Mouse (Mus musculus) adrenal gland, adult 10 weeks (tissue): Measurements from ENCODE around the gene Mis18a. TPM values are rescaled to one million over a fixed set of nuclear protein-coding genes. Genes with fewer than 3 reads are reported as not detected.

Source experiments
- polyA plus RNA-seq: library from polyadenylated mRNA; stranded (reverse); fragments of 350-450 nt; fragmentation: Illumina TruSeq; extraction: RNeasy Lipid Tissue Mini Kit (QIAGEN cat#74804); gene quantifications from one replicate; pipeline ENCODE4 v1.2.3, GENCODE M21; 2014; ENCODE audit warnings: low read depth, low replicate concordance

Gene Mis18a
- polyA plus RNA-seq = 10.9 TPM

GRCm38 (mm10) chr16:90727233-90728115 is at the start of gene Mis18a:
Gene Mis18a (minus strand): TSS chr16:90727404.

GRCm38 (mm10) chr16:90738092-90738956 is 11.1 kb upstream of the Mis18a start, which contains the start of gene Mrap:
Gene Mrap (plus strand): TSS chr16:90738207.

Other genes with a start within 250 kb of the Mis18a start
- gene Mrap, start 10.8 kb upstream of the Mis18a start, polyA plus RNA-seq = 62.2 TPM
- gene Urb1, start 83.0 kb upstream of the Mis18a start, polyA plus RNA-seq = 5.4 TPM
- gene Eva1c, start 99.3 kb upstream of the Mis18a start, polyA plus RNA-seq = 2.1 TPM
- 5.8 TPM for gene Cfap298, start 207.7 kb upstream of the Mis18a start, polyA plus RNA-seq